Mouse (Mus musculus): ENCODE measurements around the gene Gm21830. TPM values are rescaled to one million over a fixed set of nuclear protein-coding genes. Genes with fewer than 3 reads are reported as not detected.

Gm21830 gene
- polyA plus RNA-seq (2017; shearing (Covaris generic)), result not detected

GRCm38 (mm10) chr2:67413425-67413824, at the start of gene Gm21830:
TSS of gene Gm21830 (plus strand) at chr2:67413725.

GRCm38 (mm10) chr2:67433081-67433480, 19.6 kb downstream of the Gm21830 start, which contains the start of gene Gm26727:
TSS of gene Gm26727 (minus strand) at chr2:67433181.

DNA sequence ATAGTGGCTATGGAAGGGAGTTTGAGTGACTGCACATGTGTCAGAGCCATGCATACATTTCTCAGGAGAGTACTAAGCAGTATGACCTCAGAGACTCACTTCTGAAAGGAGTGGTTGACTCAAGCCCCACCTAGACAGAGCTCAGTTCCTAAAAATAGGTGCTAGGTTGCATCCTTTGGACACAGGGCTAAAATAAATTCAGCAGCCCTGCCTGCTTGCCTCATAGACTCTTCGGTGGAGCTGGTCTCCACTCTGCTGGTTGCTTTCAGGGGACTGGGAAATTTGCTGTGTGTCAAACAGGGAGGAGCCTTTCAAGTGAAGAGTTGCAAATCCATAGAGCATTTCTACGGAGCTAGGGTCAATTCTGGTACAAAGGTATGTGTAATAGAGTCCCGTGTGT, 32.3 kb downstream of the Gm21830 start, which contains the start of gene Xirp2:
TSS of gene Xirp2 (plus strand) at position 223 of the 400 bp plus-strand sequence.

Other genes starting within 250 kb of the Gm21830 start
- not detected for gene Gm26727, start 19.5 kb downstream of the Gm21830 start, polyA plus RNA-seq (2017; shearing (Covaris generic))
- not detected for gene Xirp2, start 32.3 kb downstream of the Gm21830 start, polyA plus RNA-seq (2017; shearing (Covaris generic))
- not detected for gene B3galt1, start 152.1 kb downstream of the Gm21830 start, polyA plus RNA-seq (2017; shearing (Covaris generic))